Mouse (Mus musculus) adrenal gland, adult (tissue): ENCODE measurements around the gene Glipr2.

ENCODE experiments used
- DNase-seq, 2 experiments: peaks; one replicate each; pipeline ENCODE4 v3.0.0; 2022 to 2023; ENCODE audit warnings: low spot score in 1 of 2; ENCODE audit not compliant: inconsistent age in 2 of 2

Gene Glipr2

GRCm38 (mm10) chr4:43957292-43957845 lies at the start of gene Glipr2:
Gene Glipr2, plus strand, starts transcription at chr4:43957401.
- DNase-seq: peak; percentile 74 to 89

DNA sequence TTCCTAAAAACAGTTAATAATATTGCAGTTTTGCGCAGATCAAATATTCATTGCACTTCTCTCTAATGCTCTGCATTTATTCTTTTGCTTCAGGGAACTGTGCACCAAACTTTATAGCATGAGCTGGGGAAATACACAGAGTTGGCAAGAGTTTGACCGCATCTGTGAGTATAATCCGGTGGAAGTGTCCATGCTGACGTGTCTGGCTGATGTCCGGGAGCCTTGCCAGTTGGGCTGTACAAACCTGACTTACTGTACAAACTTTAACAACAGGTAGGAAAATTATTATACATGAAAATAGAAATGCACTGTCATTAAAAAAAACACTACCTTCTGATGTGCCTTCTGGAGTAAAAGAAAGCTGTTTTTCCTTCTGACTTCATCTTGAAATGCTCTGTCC lies 39.0 kb upstream of the Glipr2 start:
- DNase-seq: no peak

- DNase-seq: no peak
Observed at GRCm38 (mm10) chr4:43920602-43921001, 36.6 kb upstream of the Glipr2 start.

DNA sequence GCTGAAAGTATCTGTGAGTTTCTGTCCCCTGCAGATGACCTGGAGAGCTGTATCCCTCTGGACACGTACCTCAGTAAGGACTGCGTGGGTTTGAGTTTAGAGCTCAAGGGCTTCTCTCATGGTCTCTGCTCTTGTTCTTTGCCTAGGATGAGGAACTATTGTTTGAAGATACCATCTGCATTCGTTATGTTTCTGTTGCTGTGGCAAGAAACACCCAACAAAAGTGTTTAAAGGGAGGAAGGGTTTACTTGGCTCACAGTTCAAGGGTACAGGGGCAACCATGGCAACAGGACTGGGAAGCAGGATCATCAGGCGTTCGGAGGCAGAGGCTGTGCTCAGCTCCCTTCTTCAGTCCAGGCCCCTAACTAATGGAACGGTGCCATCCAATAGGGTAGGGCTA lies 32.1 kb upstream of the Glipr2 start:
- DNase-seq: no peak

GRCm38 (mm10) chr4:43925779-43926178 lies 31.4 kb upstream of the Glipr2 start:
- DNase-seq: peak; percentile 81 to 94

DNA sequence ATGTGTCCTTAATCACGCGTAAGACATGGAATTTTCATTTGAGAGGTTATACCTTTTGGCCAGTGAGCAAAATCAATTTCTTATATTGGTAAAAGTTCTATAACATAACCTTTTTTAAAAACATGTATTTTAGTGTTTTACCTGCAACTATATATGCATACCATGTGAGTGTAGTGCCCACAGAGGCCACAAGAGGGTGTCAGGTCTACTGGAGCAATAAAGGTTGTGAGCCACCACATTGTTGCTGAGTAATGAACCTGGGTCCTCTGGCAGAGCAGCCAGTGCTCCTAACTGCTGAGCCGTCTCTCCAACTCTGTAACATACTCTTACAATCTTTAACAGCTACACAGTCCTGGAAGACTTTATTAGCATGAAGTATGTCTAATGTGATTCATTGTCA lies 29.4 kb upstream of the Glipr2 start:
- DNase-seq: peak in 1 of 2 experiments; percentile 46

GRCm38 (mm10) chr4:43931877-43932276 lies 25.3 kb upstream of the Glipr2 start:
- peak in 1 of 2 experiments; percentile 25 for DNase-seq

DNA sequence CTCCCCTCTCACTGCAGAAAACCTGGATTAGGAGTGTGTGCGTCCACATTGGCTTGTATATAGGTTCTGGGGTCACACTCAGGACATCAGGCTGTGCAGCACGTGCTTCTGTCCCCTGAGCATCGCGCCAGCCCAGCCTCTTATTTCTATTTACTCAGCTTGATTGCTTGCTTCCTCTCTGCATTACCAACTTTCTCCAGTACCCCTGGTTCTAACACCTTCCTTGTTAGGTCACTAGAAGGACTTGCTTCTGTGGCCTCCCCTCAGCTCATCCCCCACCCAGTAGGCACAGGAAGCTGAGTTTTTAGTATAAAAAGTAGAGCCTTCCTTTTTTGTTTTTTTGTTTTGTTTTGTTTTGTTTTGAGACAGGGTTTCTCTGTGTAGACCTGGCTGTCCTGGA lies 21.0 kb upstream of the Glipr2 start:
- DNase-seq: no peak

GRCm38 (mm10) chr4:43936749-43937674 lies 20.2 kb upstream of the Glipr2 start:
- no peak for DNase-seq

- no peak for DNase-seq
Observed at GRCm38 (mm10) chr4:43941315-43941714, 15.9 kb upstream of the Glipr2 start.

DNA sequence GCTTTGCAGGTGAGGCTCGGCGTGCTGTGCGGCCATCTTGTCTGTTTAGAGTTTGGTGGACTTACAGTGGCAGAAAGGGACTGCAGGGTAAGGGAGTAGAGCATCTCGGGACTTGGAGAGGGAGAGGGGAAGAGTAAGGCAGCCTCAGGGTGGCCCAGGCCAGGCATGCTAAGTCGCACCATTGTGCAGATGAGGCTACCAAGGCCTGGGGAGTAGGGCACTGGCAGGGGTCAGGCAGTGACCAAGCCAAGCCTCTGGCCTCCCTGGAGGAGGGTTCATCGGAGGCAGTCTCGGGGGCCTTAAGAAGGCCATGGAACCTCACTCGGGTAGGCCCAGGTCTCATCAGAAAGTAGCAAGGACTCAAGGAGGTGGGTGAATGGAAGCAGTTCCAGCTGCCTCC lies 14.8 kb upstream of the Glipr2 start:
- no peak for DNase-seq

DNA sequence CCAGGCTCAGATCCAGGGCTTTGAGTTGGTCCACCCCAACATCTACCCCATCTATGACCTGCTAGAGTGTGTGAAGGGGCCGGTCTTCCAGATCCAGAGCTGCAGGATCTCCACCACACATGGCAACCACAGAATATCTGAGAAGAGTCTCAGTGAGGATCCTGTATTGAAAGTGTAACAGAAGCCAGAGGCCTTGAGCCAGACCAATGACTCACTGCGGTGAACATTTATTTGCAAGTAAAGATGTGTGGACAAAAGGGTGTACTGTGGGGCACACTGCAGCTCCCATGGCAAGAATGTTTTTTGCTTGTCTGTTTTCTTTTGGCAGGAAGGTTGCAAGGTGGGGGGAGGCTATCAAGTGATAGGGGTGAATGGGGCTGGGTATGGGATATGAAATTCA lies 9.6 kb upstream of the Glipr2 start:
- DNase-seq: peak; percentile 64 to 87

- no peak for DNase-seq
Observed at GRCm38 (mm10) chr4:43957846-43958461, 753 bp downstream of the Glipr2 start.

- DNase-seq: peak in 1 of 2 experiments; percentile 32
Observed at GRCm38 (mm10) chr4:43959523-43960179, 2.5 kb downstream of the Glipr2 start.

- no peak for DNase-seq
Observed at GRCm38 (mm10) chr4:43960207-43960606, 3.0 kb downstream of the Glipr2 start.

DNA sequence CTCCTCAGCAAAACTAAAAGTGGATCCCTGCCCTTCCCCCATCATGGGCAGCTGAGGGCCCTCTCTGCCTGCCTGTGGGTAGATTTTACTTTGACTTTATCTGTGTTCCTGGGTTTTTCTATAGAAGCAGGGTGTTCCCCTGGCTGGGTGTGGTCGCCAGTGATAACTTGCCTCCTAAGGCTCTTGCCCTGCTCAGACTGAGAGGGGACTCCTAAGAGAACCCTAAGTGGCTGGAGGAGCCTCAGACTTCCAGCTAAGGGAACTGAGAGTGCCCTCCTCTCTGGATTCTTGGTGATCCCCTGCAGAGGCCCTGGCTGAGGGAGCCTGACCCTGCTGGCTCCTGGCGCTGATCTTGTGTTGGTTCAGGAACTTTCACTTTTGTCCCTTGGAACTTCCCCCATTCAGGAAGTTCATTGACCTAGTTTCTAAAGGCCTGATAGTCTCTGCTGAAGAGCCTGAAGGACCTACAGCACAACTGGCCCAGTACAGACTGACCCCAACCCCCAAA lies 7.2 kb downstream of the Glipr2 start:
- DNase-seq: peak; percentile 45 to 73

- peak in 1 of 2 experiments; percentile 39 for DNase-seq
Observed at GRCm38 (mm10) chr4:43964951-43965684, 7.9 kb downstream of the Glipr2 start.

DNA sequence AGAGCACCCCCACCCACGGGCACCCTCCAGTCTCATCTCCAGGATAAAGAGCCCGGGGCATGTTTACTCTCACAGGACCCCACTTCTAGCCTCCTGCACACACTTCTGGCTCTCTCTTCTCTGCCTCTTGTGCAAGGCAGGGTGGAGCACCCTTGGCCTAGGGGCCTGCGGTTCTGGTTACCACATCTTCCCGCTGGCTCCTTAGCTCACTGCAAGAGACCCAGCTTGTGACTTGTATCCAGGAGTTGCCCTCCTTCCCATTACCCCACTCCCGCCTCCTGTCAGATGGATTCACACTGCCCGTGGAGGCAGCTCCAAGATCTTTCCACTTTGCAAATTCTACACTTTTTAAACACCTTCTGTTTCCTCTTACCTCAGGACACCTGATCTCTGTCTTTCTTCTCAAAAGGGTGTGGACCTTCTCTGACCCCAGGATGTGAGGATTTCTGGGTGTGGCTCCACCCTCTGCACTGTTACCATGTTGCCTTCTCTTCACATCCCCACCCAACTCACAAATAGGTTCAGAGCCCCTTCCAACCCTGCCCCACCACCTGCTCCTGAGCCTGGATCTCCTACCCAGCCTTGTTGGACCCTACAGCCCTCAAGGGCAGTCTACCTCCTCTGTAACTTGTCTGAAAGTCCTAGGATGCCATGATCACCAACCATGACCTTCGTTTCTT lies 8.8 kb downstream of the Glipr2 start:
- peak in 1 of 2 experiments; percentile 24 for DNase-seq

DNA sequence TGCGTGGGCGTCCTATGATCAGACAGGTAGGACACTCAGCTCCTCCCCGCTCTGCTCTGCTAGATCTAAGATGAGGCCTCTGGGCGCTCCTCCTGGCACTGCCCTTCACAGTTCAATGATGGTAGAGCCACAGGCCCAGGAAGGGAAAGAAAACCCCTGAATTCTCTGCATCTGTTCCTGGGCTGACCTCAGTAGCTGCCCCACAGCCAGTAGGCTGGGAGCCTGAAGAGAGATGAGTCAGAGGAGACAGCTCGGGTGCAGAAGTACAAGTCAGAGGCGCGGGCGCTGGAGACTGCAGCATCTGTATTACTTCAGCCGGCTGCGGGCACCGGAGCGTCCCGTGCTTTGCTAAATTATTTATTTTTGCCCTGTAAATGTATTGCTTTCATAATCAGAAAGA lies 11.4 kb downstream of the Glipr2 start:
- peak; percentile 86 to 91 for DNase-seq

GRCm38 (mm10) chr4:43969373-43969772 lies 12.2 kb downstream of the Glipr2 start:
- no peak for DNase-seq
